Mouse (Mus musculus): ENCODE results near the gene Dpagt1.
A peak's percentile ranks its signal among the peaks of the same experiment; 100 is the strongest.
"Not testable (repeated sequence)": the region's sequence is repeated elsewhere in the genome, so short reads cannot be mapped to it uniquely, and the experiment has no call there.

Gene Dpagt1

DNA sequence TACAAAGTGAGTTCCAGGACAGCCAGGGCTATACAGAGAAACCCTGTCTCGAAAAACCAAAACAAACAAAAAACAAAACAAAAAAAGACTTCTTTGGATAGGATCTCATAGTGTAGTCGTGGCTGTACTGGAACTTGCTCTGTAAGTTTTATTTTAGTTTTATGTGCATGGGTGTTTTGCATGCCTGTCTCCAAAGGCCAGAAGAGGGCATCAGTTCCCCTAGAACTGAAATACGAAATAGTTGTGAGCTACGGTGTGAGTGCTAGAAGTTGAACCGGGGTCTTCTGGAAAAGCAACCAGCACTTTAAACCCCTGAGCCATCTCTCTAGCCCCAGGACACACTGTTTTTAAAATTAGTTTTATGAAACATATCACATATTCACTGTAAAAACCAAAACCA lies 12.8 kb downstream of the Dpagt1 start:
- no peak for DNase-seq (ENCODE audit: low spot score)

DNA sequence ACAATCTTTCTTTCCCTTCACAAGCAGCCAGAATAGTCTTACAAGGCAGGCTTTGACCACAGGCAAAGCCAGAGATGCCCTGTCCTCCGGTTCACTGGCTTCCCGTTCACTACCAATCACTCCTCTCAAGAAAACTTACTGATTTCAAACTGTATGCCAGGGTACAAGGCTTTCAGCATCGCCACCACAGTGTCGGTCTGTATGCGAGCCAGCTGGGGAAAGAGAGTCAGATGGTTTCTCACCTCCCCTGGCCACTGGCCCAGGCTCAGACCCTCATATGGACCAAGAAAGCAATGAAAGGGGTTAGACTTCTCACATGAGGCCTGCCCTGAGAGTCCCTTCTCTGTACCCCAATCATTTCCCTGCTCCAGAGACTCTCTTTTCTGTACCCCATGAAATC lies 15.7 kb downstream of the Dpagt1 start:
- no peak for DNase-seq (ENCODE audit: low spot score)

DNA sequence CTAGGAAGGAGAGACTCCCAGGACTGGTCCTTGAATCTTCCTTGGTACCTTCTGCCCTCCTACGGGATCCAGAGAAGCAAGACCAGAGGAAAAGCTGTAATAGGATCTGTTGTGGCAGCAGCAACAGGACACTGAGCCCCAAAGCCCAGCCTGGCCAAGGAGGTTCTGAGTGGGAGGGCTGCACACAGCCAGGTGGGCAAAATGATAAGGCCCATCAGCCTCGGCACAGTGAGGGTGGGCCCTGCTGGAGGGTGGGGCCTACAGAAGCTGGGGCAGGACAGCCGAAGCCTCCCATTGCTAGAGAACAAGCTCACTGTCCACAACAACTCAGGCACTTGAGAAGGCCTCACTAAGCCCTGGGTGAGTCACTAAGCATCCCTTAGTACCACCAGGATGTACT lies 16.4 kb downstream of the Dpagt1 start:
- DNase-seq (ENCODE audit: low spot score) = no peak

DNA sequence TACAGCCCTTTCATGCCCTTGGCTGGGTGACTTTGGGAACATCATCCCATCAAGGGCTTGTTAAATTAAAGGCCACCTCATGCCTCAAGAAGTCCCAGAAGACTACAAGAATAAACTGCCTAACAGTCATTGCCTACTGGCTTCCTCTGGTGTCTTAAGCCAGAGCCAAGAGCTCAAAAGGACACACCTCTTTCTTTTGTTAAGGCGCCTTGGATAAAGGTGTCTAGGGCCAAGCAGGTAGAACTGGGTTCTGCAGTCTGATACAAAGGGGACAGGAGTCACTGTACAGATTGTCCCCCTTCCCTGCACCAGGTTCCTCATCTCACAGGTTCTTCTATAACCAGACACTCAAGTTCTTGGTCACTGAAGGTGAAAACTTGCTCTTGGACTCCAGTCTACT lies 16.8 kb downstream of the Dpagt1 start:
- no peak for DNase-seq (ENCODE audit: low spot score)

DNA sequence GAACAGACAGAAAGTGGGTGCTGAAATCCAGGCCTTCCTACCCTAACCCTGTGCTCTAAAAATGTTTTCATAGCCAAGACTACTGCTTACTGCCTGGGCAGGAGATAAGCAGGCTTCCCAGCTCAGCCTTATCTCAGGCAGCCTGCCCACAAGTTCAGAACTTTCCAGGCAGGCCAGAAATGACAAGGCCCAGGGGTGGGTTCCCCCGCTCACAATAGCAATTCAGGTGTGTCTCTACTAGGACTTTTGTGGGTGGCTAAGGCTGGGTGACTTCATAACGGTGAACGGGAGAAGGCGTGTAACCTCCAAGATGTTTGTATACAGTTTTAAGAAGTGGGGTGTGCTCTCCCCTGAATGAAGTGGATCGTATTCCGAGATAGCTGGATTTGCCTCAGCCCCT lies 17.5 kb downstream of the Dpagt1 start:
- no peak for DNase-seq (ENCODE audit: low spot score)

DNA sequence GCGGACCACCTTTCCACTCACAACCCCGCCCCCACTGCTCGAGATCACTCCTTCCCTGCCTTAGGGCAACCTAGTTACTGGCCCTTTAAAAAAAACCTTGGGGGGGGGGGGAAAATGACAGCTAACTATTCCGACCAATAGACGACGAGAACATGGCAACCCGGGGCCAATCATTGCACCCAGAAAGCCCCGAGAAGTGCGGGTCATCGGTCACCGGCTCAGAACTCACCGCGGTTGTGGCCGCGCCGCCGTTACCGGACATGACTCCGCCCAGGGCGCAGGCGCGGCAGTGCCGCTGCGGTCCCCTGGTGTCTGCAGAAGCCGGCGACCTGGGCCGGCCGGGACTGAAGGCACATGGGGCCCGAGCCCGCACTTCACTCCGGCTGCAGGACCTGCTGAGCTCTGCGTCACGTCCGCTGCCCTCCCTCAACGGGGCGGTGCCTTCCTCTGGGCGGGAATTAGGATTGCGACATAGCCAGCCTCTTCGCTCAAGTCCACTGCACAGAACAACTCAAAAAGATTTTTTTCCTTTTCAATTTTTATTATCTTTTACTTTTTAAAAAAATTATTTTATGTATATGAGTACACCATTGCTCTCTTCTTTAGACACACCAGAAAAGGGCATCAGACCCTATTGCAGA lies 18.1 kb downstream of the Dpagt1 start, which contains the start of gene Hmbs:
Hmbs (minus strand) TSS at position 448 of the 641 bp plus-strand sequence.
- peak; percentile 87 for DNase-seq (ENCODE audit: low spot score)

DNA sequence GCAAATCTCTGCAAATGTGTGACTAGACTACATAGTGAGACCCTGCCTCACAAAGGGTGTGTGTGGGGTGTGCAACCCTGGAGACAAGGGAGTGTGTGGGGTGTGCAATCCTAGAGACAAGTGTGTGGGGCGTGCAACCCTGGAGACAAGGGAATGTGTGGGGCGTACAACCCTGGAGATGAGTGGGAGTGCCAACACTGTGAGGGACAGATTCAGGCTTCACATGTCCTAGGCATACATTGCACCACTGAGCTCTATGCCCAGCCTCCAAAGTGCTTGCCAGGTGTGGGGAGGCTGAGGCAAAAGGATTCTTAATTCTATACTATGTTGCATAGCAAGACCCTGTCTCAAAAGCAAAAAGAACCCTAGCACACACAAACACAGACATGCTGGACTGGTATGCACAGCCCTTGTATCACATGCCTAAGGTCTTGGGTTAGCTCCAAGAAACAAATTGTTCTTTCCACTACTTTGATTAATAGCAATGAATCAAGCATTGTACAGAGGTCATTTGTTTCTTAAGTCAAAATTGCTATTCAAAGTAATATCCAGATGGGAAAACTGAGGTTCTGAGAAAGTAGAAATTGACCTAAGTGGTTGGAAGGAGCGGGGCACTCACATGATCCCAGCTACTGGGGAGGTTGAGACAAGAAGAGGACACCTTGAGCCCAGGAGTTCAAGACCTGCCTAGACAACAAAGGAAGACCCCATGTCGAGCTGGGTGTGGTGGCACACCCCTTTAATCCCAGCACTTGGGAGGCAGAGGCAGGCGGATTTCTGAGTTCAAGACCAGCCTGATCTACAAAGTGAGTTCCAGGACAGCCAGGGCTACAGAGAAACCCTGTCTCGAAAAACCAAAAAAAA lies 20.0 kb downstream of the Dpagt1 start:
- DNase-seq (ENCODE audit: low spot score) = no peak

DNA sequence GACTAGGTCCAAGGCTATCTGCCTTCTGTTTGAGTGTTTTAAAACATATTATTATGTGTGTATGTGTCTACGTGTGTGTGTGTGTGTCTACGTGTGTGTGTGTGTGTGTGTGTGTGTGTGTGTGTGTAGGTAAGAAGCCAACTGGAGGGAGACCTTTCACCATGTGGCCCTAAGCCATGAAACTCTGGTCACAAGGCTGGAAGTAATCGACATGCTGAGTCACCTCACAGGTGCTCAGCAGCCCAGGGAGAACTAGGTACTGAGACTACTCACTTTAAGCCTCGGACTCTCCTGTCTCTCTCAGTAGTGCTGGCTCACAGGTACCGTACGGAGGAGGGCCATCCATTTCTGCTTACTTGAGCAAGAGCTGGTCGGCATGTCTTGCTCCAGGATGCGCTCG lies 21.3 kb downstream of the Dpagt1 start:
- DNase-seq (ENCODE audit: low spot score) = no peak

DNA sequence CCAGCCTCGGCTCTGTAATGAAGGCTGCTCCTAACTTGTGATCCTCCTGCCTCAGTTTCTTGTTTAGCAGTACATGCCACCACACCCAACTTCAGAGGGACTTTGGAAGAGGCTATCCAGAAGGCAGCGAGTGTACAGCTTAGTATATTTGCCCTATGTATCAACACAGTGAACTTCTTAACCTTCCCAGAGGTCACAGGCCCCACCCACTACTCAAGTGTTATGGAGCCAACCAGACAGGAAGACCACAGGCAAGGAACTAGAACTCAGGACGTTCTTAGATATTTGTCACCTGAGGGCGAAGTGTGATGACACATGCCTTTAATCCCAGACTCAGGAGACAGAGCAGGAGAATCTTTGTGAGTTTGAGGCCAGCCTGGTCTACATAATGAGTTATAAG lies 21.8 kb downstream of the Dpagt1 start:
- no peak for DNase-seq (ENCODE audit: low spot score)

DNA sequence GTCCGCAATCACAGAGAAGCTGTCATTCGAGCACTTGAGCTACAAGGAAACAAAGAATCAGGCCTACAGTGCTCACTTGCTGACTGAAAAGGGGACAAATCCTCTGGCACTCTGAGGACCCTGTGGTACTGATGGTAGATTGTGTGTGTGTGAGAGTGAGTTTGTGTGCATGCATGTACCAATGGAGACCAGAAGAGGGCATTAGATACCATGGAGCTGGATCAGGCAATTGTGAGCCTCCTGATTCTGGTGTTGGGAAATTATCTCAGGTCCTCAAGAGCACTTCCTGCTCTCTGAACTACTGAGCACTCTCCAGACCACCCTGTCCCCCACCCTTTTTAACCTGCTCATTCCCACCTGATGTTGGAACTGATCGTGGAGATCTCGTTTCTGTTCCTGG lies 22.7 kb downstream of the Dpagt1 start:
- no peak for DNase-seq (ENCODE audit: low spot score)

DNA sequence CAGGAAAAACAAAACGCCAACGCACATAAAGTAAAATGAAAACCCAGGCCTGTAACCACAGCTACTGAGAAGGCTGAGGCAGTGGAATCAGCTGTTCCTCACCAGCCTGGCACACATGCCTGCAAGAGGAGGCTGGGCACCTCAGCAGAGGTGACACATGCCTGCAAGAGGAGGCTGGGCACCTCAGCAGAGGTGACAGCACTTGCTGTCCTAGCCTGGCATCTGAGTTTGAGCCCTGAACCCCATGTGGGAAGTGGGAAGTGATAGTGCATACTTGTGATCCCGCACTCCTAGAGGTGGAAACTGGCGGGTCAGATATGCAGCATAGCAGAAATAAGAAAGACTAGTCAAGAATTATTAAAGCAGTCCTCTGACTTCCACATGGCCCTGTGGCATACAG lies 25.6 kb downstream of the Dpagt1 start:
- DNase-seq (ENCODE audit: low spot score) = no peak

DNA sequence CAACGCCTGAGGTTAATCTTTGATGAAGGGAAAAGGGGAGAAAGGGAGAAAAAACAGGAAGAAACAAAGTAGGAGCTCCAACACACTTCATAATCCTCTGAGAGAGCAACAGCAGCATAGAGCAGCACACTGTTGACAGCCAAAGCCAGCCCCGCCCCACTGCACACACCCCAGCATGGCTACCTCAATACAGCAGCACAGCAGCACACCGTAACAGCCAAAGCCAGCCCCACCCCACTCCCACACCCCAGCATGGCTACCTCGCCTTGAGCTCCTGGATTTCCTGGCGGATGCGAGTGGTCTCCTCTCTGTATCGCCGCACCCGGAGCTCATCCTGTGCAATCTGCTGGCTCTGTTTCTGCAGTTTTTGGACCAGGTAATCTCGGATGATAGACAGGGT lies 26.5 kb downstream of the Dpagt1 start:
- no peak for DNase-seq (ENCODE audit: low spot score)

DNA sequence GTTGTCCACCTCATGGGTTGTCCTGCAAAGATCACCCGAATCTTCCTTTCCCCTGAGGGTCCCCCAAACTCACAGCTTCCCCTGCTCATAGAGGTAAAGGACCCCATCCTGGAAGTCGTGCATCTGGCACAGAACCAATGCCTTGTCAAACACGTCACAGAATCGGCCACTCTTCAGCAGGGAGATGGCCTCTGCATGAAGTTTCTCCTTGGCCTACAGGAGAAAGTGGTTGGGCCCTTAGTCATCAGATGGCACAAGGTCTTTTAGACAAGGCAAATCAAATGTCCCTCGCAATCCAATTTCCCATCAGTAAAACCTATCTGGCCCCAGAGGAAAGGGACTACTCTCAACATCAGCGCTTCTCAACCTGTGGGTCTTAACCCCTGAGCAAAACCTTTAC lies 27.3 kb downstream of the Dpagt1 start:
- no peak for DNase-seq (ENCODE audit: low spot score)

DNA sequence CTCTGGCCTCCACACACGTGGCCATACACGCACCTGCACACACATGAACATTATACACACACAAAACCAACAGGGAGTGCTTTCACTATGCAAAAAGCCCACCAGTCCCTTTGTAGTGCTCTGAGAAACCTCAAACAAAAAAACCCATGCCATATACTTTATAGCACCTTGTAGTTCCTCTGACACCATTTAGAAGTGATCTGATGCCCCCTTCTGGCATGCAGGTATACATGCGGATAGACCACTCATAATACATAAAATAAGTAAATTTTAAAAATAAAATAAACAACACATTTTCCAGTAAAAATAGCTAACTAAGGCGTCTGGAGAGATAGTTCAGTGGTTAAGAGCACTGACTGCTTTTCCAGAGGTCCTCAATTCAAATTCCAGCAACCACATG lies 31.4 kb downstream of the Dpagt1 start:
- DNase-seq (ENCODE audit: low spot score) = peak; percentile 42

DNA sequence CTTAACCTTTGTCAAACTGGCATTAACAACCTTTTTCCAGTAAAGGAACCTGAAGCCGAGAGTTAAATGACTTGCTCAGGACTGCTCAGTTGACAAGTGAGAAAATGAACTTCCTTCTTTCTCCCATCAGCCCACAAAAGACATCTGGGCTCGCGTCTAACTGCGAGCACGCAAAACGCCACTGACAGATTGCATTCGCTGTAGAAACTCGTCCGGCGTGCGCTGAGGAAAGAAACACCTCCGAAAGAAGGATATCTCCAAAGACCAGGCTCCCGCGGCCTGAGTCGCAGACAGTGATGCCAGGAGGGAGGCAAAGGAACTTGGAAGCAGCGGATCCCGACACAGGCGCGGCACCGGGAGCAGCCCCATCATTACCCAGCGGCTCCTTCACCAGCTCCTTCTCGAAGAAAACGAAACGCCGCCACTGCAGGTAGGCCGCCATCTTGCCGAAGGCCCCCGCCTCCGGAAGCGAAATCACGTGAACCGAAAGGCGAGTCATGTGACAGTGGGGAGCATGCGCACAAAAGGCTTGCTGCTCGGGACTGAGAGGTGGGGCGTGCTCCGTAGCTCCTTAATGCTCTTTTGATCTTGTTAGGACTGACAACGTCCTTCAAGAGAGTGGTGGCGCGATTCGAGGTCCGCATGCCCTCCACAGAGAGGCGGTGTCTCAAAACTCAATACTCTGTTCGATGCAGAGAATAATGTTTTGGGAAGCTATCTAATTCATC lies 35.5 kb downstream of the Dpagt1 start, which contains the start of gene Vps11:
Vps11 (minus strand) TSS at position 481 of the 728 bp plus-strand sequence.
- DNase-seq (ENCODE audit: low spot score) = peak; percentile 96

DNA sequence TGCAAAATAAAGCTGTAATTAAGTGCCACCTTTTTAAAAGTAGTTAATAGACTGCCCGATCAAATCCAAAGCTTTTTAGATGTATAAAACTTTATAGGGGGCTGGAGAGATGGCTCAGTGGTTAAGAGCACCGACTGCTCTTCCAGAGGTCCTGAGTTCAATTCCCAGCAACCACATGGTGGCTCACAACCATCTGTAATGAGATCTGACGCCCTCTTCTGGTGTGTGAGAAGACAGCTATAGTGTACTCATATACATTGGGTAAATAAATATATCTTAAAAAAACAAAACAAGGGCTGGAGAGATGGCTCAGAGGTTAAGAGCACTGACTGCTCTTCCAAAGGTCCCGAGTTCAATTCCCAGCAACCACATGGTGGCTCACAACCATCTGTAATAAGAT lies 36.1 kb downstream of the Dpagt1 start:
- DNase-seq (ENCODE audit: low spot score) = not testable (repeated sequence)

DNA sequence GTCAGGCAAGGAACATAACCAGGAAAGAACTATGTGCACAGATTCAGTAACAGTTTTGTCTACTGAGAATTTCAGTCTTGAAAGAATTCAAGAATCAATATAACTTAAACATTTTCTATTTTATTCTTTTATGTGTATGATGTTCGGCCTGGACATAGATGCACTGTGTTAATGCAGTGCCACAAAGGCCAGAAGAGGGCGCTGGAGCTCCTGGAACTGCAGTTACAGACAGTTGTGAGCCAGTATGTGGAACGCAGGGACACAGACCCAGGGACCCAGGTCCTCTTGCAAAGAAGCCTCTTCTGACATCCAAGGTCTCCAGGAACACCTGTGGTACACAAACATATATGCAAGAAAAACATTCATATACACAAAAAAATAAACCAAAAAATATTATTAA lies 38.7 kb downstream of the Dpagt1 start:
- DNase-seq (ENCODE audit: low spot score) = peak; percentile 31

DNA sequence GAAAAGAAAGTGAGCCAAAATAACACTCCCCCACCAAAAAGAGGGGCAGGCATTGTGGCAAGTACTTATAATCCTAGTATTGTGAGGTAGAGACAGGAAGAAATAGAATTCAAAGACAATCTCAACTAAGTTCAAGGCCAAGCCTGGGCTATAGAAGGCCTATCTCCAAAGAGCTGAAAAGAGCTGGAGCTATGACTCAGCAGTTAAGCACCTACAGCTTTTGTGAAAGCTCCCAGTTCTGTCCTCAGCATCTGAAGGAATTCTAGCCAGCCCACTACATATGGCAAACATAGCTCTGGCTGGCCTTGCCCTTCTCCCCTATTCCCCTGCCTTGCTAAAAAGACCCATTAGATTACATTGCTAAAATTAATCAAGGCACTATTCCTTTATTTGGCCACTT lies 47.6 kb downstream of the Dpagt1 start:
- DNase-seq (ENCODE audit: low spot score) = no peak

DNA sequence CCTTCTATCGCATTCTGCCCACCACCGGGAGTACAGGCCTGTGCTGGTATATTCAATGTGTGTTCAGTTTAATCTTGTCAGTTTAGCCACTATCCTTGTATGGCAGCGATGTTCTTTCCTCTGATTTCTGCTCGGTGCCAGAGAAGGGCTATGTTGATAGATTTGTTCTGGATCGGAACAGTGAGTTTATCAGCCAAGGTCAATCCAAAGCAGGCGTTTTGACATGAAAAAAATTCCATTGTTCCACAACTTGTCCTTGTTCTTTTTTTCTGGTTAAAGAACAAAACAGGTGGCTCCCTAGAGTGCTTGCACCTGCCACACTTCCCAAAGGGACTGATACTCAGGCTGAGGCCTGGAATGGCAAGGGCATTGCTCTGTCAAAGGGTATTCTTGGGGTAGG lies 50.3 kb downstream of the Dpagt1 start:
- no peak for DNase-seq (ENCODE audit: low spot score)

DNA sequence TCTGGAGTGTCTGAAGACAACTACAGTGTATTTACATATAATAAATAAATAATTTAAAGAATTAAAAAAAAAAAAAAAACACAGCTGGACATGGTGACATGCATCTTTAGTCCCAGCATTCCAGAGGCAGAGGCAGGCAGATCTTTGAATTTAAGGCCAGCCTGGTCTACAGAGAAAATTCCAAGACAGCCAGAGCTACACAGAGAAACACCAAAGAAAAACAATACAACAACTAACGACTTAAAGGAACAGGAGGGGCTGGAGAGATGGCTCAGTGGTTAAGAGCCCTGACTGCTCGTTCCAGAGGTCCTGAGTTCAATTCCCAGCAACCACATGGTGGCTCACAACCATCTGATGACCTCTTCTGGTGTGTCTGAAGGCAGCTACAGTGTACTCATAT lies 51.5 kb downstream of the Dpagt1 start:
- DNase-seq (ENCODE audit: low spot score) = not testable (repeated sequence)

DNA sequence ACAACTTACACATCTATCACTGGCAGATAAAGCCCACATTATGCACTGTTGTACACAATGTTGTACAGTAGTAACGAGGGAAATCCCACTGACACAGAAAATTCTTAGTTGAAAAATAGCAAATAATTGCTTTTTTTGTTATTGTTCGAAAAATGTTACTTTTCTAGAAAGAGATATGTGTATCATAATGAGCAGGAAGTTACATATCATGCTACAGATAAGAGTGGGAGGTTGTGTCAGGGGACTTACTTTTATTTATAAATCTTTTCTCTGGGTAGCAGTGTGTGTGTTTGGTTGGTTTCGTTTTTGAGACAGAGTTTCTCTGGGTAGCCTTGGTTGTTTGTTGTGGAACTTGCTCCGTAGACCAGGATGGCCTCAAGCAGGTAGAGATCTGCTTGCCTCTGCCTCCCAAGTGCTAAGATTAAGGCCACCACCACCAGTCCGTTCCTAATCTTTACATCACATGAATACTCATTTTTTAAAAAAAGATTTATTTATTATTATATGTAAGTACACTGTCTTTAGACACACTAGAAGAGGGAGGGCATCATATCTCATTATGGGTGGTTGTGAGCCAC lies 52.4 kb downstream of the Dpagt1 start:
- DNase-seq (ENCODE audit: low spot score) = peak; percentile 23

DNA sequence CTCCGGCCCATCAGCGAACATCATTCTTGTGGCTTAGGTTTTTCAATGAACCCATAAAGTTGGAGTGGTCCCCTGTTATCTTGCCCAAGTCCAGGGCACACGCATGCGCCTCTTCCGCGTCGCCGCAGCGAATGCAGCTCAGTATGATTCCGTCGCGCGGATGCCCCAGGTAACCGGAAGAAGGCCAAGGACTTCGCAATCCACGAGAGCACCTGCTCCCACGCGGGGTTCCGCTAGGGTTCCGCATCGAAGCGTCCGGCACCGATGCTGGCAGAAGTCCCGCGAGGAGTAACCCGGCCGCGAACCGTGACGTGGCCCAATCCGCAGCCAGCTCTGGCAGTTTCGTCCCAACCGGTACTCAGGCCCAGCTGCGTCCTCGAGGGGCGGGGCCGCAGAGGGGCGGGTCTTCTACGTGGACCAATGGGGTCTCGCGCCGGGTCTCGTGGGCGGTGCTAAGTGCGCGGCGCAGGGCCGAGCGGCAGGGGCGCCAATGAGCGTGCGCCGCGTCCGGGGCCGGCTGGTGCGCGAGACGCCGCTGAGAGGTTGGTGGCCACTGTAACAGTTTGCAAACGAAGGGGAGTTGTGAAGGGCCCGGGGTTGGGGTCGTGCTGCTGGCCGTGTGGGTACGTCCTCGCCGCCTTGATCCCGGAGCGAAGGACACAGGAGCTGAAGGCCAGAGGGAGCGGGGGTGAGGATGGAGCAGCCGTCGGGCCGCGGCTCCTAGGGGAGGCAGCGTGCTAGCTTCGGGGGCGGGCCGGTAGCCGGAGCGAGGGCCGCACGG lies 53.4 kb downstream of the Dpagt1 start, which contains the start of gene Hyou1:
Hyou1 (plus strand) TSS at position 437 of the 781 bp plus-strand sequence.
- peak; percentile 100 for DNase-seq (ENCODE audit: low spot score)

Measured in T-cell, adult 2 months (primary cell).